Mouse (Mus musculus): ENCODE data around the gene Prcd.
"Not testable (repeated sequence)": the region's sequence is repeated elsewhere in the genome, so short reads cannot be mapped to it uniquely, and the experiment has no call there.

Gene Prcd

GRCm38 (mm10) chr11:116674616-116675379, 21.5 kb downstream of the Prcd start:
- in situ Hi-C loops (cut with MboI; ENCODE audit: low pct_unique_long_range_greater_than_20kb in 1 of 2, low sequenced_read_pairs in 2 of 2, unreplicated experiment in 1 of 2) = loop anchor here in 1 of 2 experiments (25.0 kb wide), 1 partner anchor 363 kb away; no protein-coding TSS in a partner anchor

- in situ Hi-C loops (cut with MboI; ENCODE audit: low pct_unique_long_range_greater_than_20kb in 1 of 2, low sequenced_read_pairs in 2 of 2, unreplicated experiment in 1 of 2) = not testable (repeated sequence)
These were observed 22.1 kb downstream of the Prcd start for GRCm38 (mm10) chr11:116675429-116675828.

- in situ Hi-C loops (cut with MboI; ENCODE audit: low pct_unique_long_range_greater_than_20kb in 1 of 2, low sequenced_read_pairs in 2 of 2, unreplicated experiment in 1 of 2) = no loop called here
These were observed 23.0 kb downstream of the Prcd start for GRCm38 (mm10) chr11:116676175-116676976.

- in situ Hi-C loops (cut with MboI; ENCODE audit: low pct_unique_long_range_greater_than_20kb in 1 of 2, low sequenced_read_pairs in 2 of 2, unreplicated experiment in 1 of 2) = no loop called here
These were observed 24.5 kb downstream of the Prcd start for GRCm38 (mm10) chr11:116677711-116678441.

- in situ Hi-C loops (cut with MboI; ENCODE audit: low pct_unique_long_range_greater_than_20kb in 1 of 2, low sequenced_read_pairs in 2 of 2, unreplicated experiment in 1 of 2) = no loop called here
These were observed 25.8 kb downstream of the Prcd start for GRCm38 (mm10) chr11:116679148-116679547.

- in situ Hi-C loops (cut with MboI; ENCODE audit: low pct_unique_long_range_greater_than_20kb in 1 of 2, low sequenced_read_pairs in 2 of 2, unreplicated experiment in 1 of 2) = no loop called here
These were observed 27.2 kb downstream of the Prcd start for GRCm38 (mm10) chr11:116680321-116681091.

GRCm38 (mm10) chr11:116681147-116681546, 27.8 kb downstream of the Prcd start:
- in situ Hi-C loops (cut with MboI; ENCODE audit: low pct_unique_long_range_greater_than_20kb in 1 of 2, low sequenced_read_pairs in 2 of 2, unreplicated experiment in 1 of 2) = no loop called here

- in situ Hi-C loops (cut with MboI; ENCODE audit: low pct_unique_long_range_greater_than_20kb in 1 of 2, low sequenced_read_pairs in 2 of 2, unreplicated experiment in 1 of 2) = no loop called here
These were observed 29.3 kb downstream of the Prcd start for GRCm38 (mm10) chr11:116682501-116683144.

- in situ Hi-C loops (cut with MboI; ENCODE audit: low pct_unique_long_range_greater_than_20kb in 1 of 2, low sequenced_read_pairs in 2 of 2, unreplicated experiment in 1 of 2) = no loop called here
These were observed 30.4 kb downstream of the Prcd start for GRCm38 (mm10) chr11:116683777-116684176.

- in situ Hi-C loops (cut with MboI; ENCODE audit: low pct_unique_long_range_greater_than_20kb in 1 of 2, low sequenced_read_pairs in 2 of 2, unreplicated experiment in 1 of 2) = no loop called here
These were observed 32.4 kb downstream of the Prcd start for GRCm38 (mm10) chr11:116685729-116686128.

GRCm38 (mm10) chr11:116687897-116688296, 34.6 kb downstream of the Prcd start:
- in situ Hi-C loops (cut with MboI; ENCODE audit: low pct_unique_long_range_greater_than_20kb in 1 of 2, low sequenced_read_pairs in 2 of 2, unreplicated experiment in 1 of 2) = no loop called here

GRCm38 (mm10) chr11:116689622-116690021, 36.3 kb downstream of the Prcd start:
- in situ Hi-C loops (cut with MboI; ENCODE audit: low pct_unique_long_range_greater_than_20kb in 1 of 2, low sequenced_read_pairs in 2 of 2, unreplicated experiment in 1 of 2) = no loop called here

- in situ Hi-C loops (cut with MboI; ENCODE audit: low pct_unique_long_range_greater_than_20kb in 1 of 2, low sequenced_read_pairs in 2 of 2, unreplicated experiment in 1 of 2) = no loop called here
These were observed 37.6 kb downstream of the Prcd start for GRCm38 (mm10) chr11:116690701-116691575.

- in situ Hi-C loops (cut with MboI; ENCODE audit: low pct_unique_long_range_greater_than_20kb in 1 of 2, low sequenced_read_pairs in 2 of 2, unreplicated experiment in 1 of 2) = no loop called here
These were observed 40.5 kb downstream of the Prcd start for GRCm38 (mm10) chr11:116693899-116694249.

GRCm38 (mm10) chr11:116694250-116695193, 41.2 kb downstream of the Prcd start:
- in situ Hi-C loops (cut with MboI; ENCODE audit: low pct_unique_long_range_greater_than_20kb in 1 of 2, low sequenced_read_pairs in 2 of 2, unreplicated experiment in 1 of 2) = no loop called here

GRCm38 (mm10) chr11:116695194-116695880, 42.0 kb downstream of the Prcd start:
- in situ Hi-C loops (cut with MboI; ENCODE audit: low pct_unique_long_range_greater_than_20kb in 1 of 2, low sequenced_read_pairs in 2 of 2, unreplicated experiment in 1 of 2) = no loop called here

Data from mouse embryonic stem cell (cell line).